Mouse (Mus musculus) testis, adult 2 months (tissue): ENCODE results near the gene Eif3f.

ENCODE experiments used
- CTCF ChIP-seq: fragments of 200-500 bp; IDR thresholded peaks from 2 replicates; pipeline ENCODE4 v1.5.1; 2012; ENCODE audit warnings: low read depth, mild to moderate bottlenecking, inconsistent platforms, low read length, moderate library complexity; ENCODE audit not compliant: control insufficient read depth, insufficient read depth, insufficient replicate concordance
- POLR2A ChIP-seq: fragments of 200-500 bp; IDR thresholded peaks from 2 replicates; pipeline ENCODE4 v1.6.1; 2012; ENCODE audit warnings: low read depth, mild to moderate bottlenecking, inconsistent platforms, low read length, moderate library complexity; ENCODE audit not compliant: control insufficient read depth

- TF ChIP-seq POLR2A (no peak), CTCF (no peak)
Observed at GRCm38 (mm10) chr7:108957734-108958133, 23.5 kb downstream of the Eif3f start.
